Mouse (Mus musculus) intestine, embryonic 15.5 days (tissue): ENCODE data around the gene Prrg4. TPM values are rescaled to one million over a fixed set of nuclear protein-coding genes. Genes with fewer than 3 reads are reported as not detected.
"Not testable (repeated sequence)": the region's sequence is repeated elsewhere in the genome, so short reads cannot be mapped to it uniquely, and the experiment has no call there.

Source experiments
- ATAC-seq: fragments of 200-750 bp; cut with Nextera tagmentation; 2 replicates; pipeline ENCODE4 v1.8.0; 2017; ENCODE audit warnings: moderate TSS enrichment, moderate library complexity
- H3K27ac ChIP-seq: fragments of 300-500 bp; sonication (generic); 2 replicates; pipeline ENCODE4 v1.5.1; 2015; ENCODE audit warnings: mild to moderate bottlenecking, inconsistent platforms
- H3K27me3 ChIP-seq: fragments of 300-500 bp; sonication (generic); replicated peaks from 2 replicates; pipeline ENCODE4 v1.6.1; 2015; ENCODE audit warnings: inconsistent platforms
- H3K36me3 ChIP-seq: fragments of 300-500 bp; sonication (generic); 2 replicates; pipeline ENCODE4 v1.6.1; 2015; ENCODE audit warnings: inconsistent platforms
- H3K4me1 ChIP-seq: fragments of 300-500 bp; sonication (generic); replicated peaks from 2 replicates; pipeline ENCODE4 v1.6.1; 2015; ENCODE audit warnings: inconsistent platforms
- H3K4me2 ChIP-seq: fragments of 300-500 bp; sonication (generic); replicated peaks from 2 replicates; pipeline ENCODE4 v1.6.1; 2015; ENCODE audit warnings: mild to moderate bottlenecking, inconsistent platforms
- H3K4me3 ChIP-seq: fragments of 300-500 bp; sonication (generic); replicated peaks from 2 replicates; pipeline ENCODE4 v1.5.1; 2015; ENCODE audit warnings: inconsistent platforms
- H3K9ac ChIP-seq: fragments of 300-500 bp; sonication (generic); 2 replicates; pipeline ENCODE4 v1.6.1; 2015; ENCODE audit warnings: inconsistent platforms
- H3K9me3 ChIP-seq: fragments of 300-500 bp; sonication (generic); 2 replicates; pipeline ENCODE4 v1.6.1; 2016; ENCODE audit warnings: inconsistent platforms
- WGBS: fragments of 180-500 bp; shearing (Covaris S2); methylation state at CpG from one replicate; pipeline ENCODE4 v1.1.7; 2015; 5-methylcytosine and 5-hydroxymethylcytosine counted together
- polyA plus RNA-seq: library from polyadenylated mRNA; unstranded; fragments of >200 nt; fragmentation: Nextera tagmentation; extraction: Ambion mirVana; gene quantifications from 2 replicates; pipeline ENCODE4 v1.2.1, GENCODE M21; 2015

The Prrg4 gene
- polyA plus RNA-seq, result 2.3 and 4.0 TPM in 2 replicates

- no peak within 1 kb of the TSS for H3K27ac ChIP-seq
- peak within 1 kb of the TSS; percentile 55 for H3K4me3 ChIP-seq
- 0 out of 2 replicates have a peak, but pooled peaks cover 2% of the 10 kb centered on the region for H3K4me1 ChIP-seq
- peak; percentile 93 for ATAC-seq
- no peaks in the 10 kb centered on the region for H3K36me3 ChIP-seq
- H3K27me3 ChIP-seq, result no peaks in the 10 kb centered on the region
- WGBS, result under 1% methylated on average over 62 of the region's 62 CpGs
- peak within 1 kb of the TSS; percentile 51 for H3K9ac ChIP-seq
- H3K9me3 ChIP-seq, result no peaks in the 10 kb centered on the region
- peak within 1 kb of the TSS; percentile 96 for H3K4me2 ChIP-seq
These were observed at the start of gene Prrg4 for GRCm38 (mm10) chr2:104849276-104849990. Gene Prrg4, minus strand, starts transcription at chr2:104849876.

GRCm38 (mm10) chr2:104887882-104888566 is 38.3 kb upstream of the Prrg4 start:
- H3K27ac ChIP-seq, result no peak overlapping the region
- H3K9me3 ChIP-seq, result no peaks in the 10 kb centered on the region
- H3K4me2 ChIP-seq, result no peak overlapping the region
- ATAC-seq, result no peak
- no peaks in the 10 kb centered on the region for H3K36me3 ChIP-seq
- no peaks in the 10 kb centered on the region for H3K27me3 ChIP-seq
- H3K4me3 ChIP-seq, result no peak overlapping the region
- no peaks in the 10 kb centered on the region for H3K4me1 ChIP-seq
- H3K9ac ChIP-seq, result no peak overlapping the region
- WGBS, result 19% methylated on average over 10 of the region's 10 CpGs

DNA sequence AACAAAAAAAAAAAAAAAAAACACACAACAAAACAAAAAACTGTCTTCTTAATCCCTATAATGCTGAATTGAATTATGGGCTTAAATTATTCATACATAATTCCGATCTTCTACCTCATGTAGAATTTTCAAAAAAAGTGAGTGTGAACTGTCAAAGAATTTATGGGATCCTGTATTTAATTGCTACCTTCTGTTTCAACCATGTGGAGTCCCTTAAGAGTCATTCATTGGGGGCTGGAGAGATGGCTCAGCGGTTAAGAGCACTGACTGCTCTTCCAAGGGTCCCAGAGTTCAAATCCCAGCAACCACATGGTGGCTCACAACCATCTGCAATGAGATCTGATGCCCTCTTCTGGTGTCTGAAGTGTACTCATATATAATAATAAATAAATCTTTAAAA is 37.7 kb upstream of the Prrg4 start:
- ATAC-seq, result not testable (repeated sequence)

DNA sequence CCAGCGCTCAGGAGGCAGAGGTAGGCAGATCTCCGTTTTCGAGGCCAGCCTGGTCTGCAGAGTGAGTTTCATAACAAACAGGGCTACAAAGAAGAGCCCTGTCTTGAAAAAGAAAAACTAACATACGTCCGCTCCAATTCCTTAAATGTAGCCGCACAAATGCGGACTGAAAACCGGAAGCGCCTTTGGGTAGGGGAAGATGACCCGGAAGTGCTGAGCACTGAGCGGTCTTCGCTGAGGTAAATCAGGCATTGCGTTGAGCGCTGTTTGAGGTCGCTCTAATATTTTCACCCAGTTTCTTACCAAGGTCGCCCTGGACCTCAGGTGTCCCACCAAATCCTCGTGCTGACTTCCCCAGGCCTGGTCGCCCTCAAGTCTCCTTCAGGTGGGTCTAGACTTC is 36.4 kb upstream of the Prrg4 start:
- Histone ChIP-seq H3K27ac (no peak overlapping the region), H3K4me1 (no peaks in the 10 kb centered on the region), H3K9me3 (no peaks in the 10 kb centered on the region), H3K27me3 (no peaks in the 10 kb centered on the region), H3K36me3 (no peaks in the 10 kb centered on the region), H3K9ac (no peak overlapping the region), H3K4me2 (no peak overlapping the region), H3K4me3 (no peak overlapping the region)
- WGBS, result 89% methylated on average over 18 of the region's 18 CpGs
- ATAC-seq, result no peak

More for the DNA sequence above, 37.7 kb upstream of the Prrg4 start:
- H3K4me3 ChIP-seq, H3K4me2 ChIP-seq, H3K27ac ChIP-seq, H3K9me3 ChIP-seq, H3K36me3 ChIP-seq, H3K4me1 ChIP-seq, H3K9ac ChIP-seq, H3K27me3 ChIP-seq: not testable (repeated sequence)
- 58% methylated on average over 2 of the region's 2 CpGs for WGBS

GRCm38 (mm10) chr2:104878794-104879193 is 29.1 kb upstream of the Prrg4 start:
- WGBS, result 87% methylated on average over 8 of the region's 8 CpGs
- Histone ChIP-seq H3K27ac (no peak overlapping the region), H3K9me3 (no peaks in the 10 kb centered on the region), H3K4me3 (no peak overlapping the region), H3K27me3 (no peaks in the 10 kb centered on the region), H3K4me2 (no peak overlapping the region), H3K4me1 (no peaks in the 10 kb centered on the region), H3K9ac (no peak overlapping the region), H3K36me3 (no peaks in the 10 kb centered on the region)
- no peak for ATAC-seq

- no peak overlapping the region for H3K27ac ChIP-seq
- H3K36me3 ChIP-seq, result no peaks in the 10 kb centered on the region
- H3K9me3 ChIP-seq, result no peaks in the 10 kb centered on the region
- H3K4me1 ChIP-seq, result no peaks in the 10 kb centered on the region
- H3K4me3 ChIP-seq, result no peak overlapping the region
- no peaks in the 10 kb centered on the region for H3K27me3 ChIP-seq
- 77% methylated on average over 3 of the region's 3 CpGs for WGBS
- H3K9ac ChIP-seq, result no peak overlapping the region
- ATAC-seq, result no peak
- no peak overlapping the region for H3K4me2 ChIP-seq
These were observed 19.4 kb upstream of the Prrg4 start for GRCm38 (mm10) chr2:104869101-104869500.

DNA sequence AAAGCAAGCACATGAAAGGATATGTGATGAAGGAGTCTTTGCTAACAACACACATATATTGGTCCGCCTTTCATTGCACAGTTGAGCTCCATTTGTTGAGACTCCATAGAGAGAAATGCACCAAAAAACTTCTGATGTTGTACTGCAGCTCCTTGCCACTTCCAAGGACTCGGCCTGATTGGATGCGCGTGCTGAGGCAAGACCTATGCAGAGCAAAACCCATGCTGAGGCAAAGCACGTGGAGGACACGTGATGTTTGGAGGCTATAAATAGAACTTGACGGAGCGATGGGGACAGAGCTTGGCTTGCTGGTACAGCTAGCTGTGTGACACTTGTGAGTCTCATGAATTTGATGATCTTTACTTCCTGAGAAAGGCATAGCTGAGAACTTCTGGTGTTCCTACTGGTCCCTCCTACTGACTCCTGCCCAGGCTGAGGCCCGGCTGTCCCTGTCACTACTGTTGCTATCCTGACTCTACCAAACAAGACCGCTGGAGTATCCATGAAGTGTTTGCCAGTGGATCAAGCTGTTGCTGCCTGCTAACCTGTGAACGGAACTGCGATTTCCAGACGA is 17.7 kb upstream of the Prrg4 start, which contains the start of gene Ccdc73:
Gene Ccdc73 (plus strand): TSS at position 524 of the 574 bp plus-strand sequence.
- Histone ChIP-seq H3K36me3 (no peaks in the 10 kb centered on the region), H3K4me2 (no peak within 1 kb of the TSS), H3K27me3 (no peaks in the 10 kb centered on the region), H3K27ac (no peak within 1 kb of the TSS), H3K4me1 (no peaks in the 10 kb centered on the region), H3K4me3 (no peak within 1 kb of the TSS), H3K9ac (no peak within 1 kb of the TSS), H3K9me3 (no peaks in the 10 kb centered on the region)
- WGBS, result 88% methylated on average over 13 of the region's 13 CpGs
- ATAC-seq, result no peak

DNA sequence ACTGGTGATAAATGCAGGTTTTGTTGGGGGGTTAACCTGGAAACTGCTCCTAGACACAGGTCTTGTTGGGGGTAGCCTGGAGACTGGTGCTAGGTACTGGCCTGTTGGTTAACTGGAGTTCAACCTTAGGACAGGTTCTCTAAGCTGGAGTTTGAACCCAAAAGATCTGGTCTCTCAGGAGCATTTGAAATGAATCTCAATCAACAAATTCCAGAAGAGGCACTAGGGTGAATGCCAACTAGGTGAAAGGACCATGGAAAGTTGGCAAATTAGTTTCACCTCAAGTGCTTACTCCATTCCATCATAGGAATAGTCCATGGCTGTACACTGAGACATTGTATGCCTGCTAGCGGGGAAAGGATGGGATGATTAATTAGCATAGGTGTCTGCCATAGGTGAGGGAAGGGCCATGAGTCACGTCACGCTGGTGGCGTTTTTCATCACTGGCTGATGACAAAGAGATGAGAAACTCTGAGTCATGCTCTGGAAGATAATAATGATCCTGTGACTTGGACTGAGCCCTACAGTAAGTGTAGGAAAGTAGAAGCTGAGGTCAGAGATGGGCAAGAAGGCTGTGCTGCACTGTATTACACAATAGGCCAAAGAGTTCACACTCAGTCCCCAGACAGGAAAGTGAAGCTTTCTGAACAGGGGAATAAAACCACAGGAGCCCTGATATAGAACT is 14.6 kb upstream of the Prrg4 start:
- no peaks in the 10 kb centered on the region for H3K36me3 ChIP-seq
- ATAC-seq, result peak; percentile 55; the same call in 1 of the 2 replicates
- no peak overlapping the region for H3K4me3 ChIP-seq
- H3K9me3 ChIP-seq, result no peaks in the 10 kb centered on the region
- 76% methylated on average over 4 of the region's 4 CpGs for WGBS
- no peaks in the 10 kb centered on the region for H3K27me3 ChIP-seq
- H3K9ac ChIP-seq, result no peak overlapping the region
- H3K4me1 ChIP-seq, result no peaks in the 10 kb centered on the region
- H3K4me2 ChIP-seq, result no peak overlapping the region
- H3K27ac ChIP-seq, result no peak overlapping the region

GRCm38 (mm10) chr2:104860426-104860825 is 10.8 kb upstream of the Prrg4 start:
- WGBS, result 74% methylated on average over 10 of the region's 10 CpGs
- Histone ChIP-seq H3K4me1 (0 out of 2 replicates have a peak, but pooled peaks cover 2% of the 10 kb centered on the region), H3K9ac (no peak overlapping the region), H3K27me3 (no peaks in the 10 kb centered on the region), H3K9me3 (no peaks in the 10 kb centered on the region), H3K36me3 (no peaks in the 10 kb centered on the region), H3K4me2 (no peak overlapping the region), H3K27ac (no peak overlapping the region), H3K4me3 (no peak overlapping the region)
- no peak for ATAC-seq

DNA sequence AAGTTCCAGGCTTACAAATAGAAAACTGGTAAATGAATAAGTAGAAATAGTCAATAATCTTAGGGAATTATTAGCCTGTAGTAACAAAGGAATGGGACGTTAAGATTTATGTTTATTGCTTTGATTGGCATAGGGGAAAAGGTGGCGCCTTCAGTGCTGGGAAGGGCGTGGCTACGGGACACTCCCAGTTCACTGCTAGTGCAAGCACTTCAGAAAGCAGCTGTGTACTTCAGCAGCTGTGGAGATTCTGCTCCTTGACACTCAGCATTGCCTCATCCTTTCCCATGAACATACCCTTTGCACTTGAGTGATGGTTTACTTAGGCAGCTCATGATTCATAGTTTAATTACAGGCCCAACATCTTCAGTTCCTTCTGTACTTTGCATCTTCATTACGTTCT is 9.4 kb upstream of the Prrg4 start:
- Histone ChIP-seq H3K4me2 (no peak overlapping the region), H3K27ac (no peak overlapping the region), H3K27me3 (no peaks in the 10 kb centered on the region), H3K9ac (no peak overlapping the region), H3K4me3 (no peak overlapping the region), H3K4me1 (0 out of 2 replicates have a peak, but pooled peaks cover 2% of the 10 kb centered on the region), H3K36me3 (no peaks in the 10 kb centered on the region), H3K9me3 (no peaks in the 10 kb centered on the region)
- peak; percentile 98 for ATAC-seq
- 38% methylated on average over 5 of the region's 5 CpGs for WGBS

GRCm38 (mm10) chr2:104858083-104858482 is 8.4 kb upstream of the Prrg4 start:
- H3K27ac ChIP-seq, H3K36me3 ChIP-seq, H3K4me3 ChIP-seq, ATAC-seq, H3K9ac ChIP-seq, H3K4me2 ChIP-seq, H3K4me1 ChIP-seq, H3K9me3 ChIP-seq, H3K27me3 ChIP-seq: not testable (repeated sequence)
- WGBS, result 81% methylated on average over 3 of the region's 3 CpGs

DNA sequence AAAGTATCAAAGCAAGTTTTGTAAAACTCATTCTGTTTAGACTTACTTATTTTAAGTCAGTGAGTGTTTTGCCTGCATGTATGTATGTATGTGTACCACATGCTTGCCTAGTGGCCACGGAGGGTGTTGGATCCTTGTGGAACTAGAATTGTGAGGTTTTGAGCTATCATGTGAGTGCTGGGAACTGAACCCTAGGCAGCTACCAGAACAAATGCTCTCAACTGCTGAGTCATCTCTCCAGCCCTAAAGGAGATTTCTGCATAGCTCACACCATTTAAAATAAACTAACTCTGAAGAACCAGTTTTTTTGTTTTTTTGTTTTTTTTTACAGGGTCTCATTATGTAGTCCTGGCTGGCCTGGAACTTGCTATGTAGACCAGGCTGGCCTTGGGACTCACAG is 6.5 kb upstream of the Prrg4 start:
- 51% methylated on average over 1 of the region's 1 CpGs for WGBS
- Histone ChIP-seq H3K27ac (no peak overlapping the region), H3K9ac (no peak overlapping the region), H3K4me3 (no peak overlapping the region), H3K4me2 (no peak overlapping the region), H3K27me3 (no peaks in the 10 kb centered on the region), H3K9me3 (no peaks in the 10 kb centered on the region), H3K36me3 (no peaks in the 10 kb centered on the region), H3K4me1 (0 out of 2 replicates have a peak, but pooled peaks cover 2% of the 10 kb centered on the region)
- ATAC-seq, result no peak
